Mouse (Mus musculus) spleen, adult 2 months (tissue): Measurements from ENCODE around the gene Pdpk1.

Source experiments
- CTCF ChIP-seq: fragments of 200-500 bp; IDR thresholded peaks from 2 replicates; pipeline ENCODE4 v1.5.1; 2011; ENCODE audit warnings: mild to moderate bottlenecking, inconsistent platforms; ENCODE audit not compliant: insufficient read depth, insufficient read length, insufficient replicate concordance; ENCODE audit errors: extremely low read depth
- POLR2A ChIP-seq: fragments of 200-500 bp; IDR thresholded peaks from 2 replicates; pipeline ENCODE4 v1.6.1; 2011; ENCODE audit warnings: low read depth, low read length, inconsistent platforms

DNA sequence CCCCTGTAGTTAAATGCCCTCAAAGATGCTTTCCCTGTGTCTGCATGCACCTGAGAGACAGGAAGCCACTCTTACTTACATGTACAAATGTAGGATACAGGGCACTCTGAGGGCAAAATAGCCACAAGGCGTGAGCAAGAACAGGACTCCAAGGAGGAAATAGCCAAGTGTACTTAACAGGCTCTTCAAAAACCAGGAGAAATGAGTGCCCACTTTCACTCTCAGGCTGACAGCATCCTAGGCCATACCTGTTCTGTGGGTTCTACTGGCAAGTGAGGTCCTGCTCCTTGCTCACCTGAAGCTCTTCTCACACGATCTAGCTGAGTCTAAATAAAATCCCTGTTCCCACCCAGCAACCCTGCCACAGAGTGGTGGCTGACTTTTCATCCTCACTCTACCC lies 73.6 kb downstream of the Pdpk1 start:
- no peak for TF ChIP-seq POLR2A
- no peak for TF ChIP-seq CTCF
